Mouse (Mus musculus): ENCODE data around the gene Neurl1a.

The Neurl1a gene

GRCm38 (mm10) chr19:47168793-47169412, 9.7 kb upstream of the Neurl1a start:
- peak; percentile 92 for DNase-seq

- DNase-seq, result peak; percentile 19
Measured at GRCm38 (mm10) chr19:47174515-47174914, 4.1 kb upstream of the Neurl1a start.

GRCm38 (mm10) chr19:47175472-47175871, 3.1 kb upstream of the Neurl1a start:
- no peak for DNase-seq

- DNase-seq, result no peak
Measured at GRCm38 (mm10) chr19:47176916-47177505, 1.6 kb upstream of the Neurl1a start.

GRCm38 (mm10) chr19:47178001-47178400, 619 bp upstream of the Neurl1a start:
- DNase-seq, result peak; percentile 27

- DNase-seq, result peak; percentile 49
Measured at GRCm38 (mm10) chr19:47179272-47179809, 721 bp downstream of the Neurl1a start.

- no peak for DNase-seq
Measured at GRCm38 (mm10) chr19:47180011-47180410, 1.4 kb downstream of the Neurl1a start.

GRCm38 (mm10) chr19:47184221-47184620, 5.6 kb downstream of the Neurl1a start:
- DNase-seq, result no peak

GRCm38 (mm10) chr19:47184736-47185135, 6.1 kb downstream of the Neurl1a start:
- DNase-seq, result no peak

GRCm38 (mm10) chr19:47186514-47187275, 8.1 kb downstream of the Neurl1a start:
- no peak for DNase-seq

GRCm38 (mm10) chr19:47188515-47189128, 10.0 kb downstream of the Neurl1a start:
- DNase-seq, result no peak

GRCm38 (mm10) chr19:47192158-47192557, 13.5 kb downstream of the Neurl1a start:
- no peak for DNase-seq

- DNase-seq, result no peak
Measured at GRCm38 (mm10) chr19:47198671-47199350, 20.2 kb downstream of the Neurl1a start.

- DNase-seq, result no peak
Measured at GRCm38 (mm10) chr19:47201972-47202371, 23.4 kb downstream of the Neurl1a start.

GRCm38 (mm10) chr19:47202429-47202828, 23.8 kb downstream of the Neurl1a start:
- DNase-seq, result no peak

- DNase-seq, result no peak
Measured at GRCm38 (mm10) chr19:47203042-47203441, 24.4 kb downstream of the Neurl1a start.

- DNase-seq, result no peak
Measured at GRCm38 (mm10) chr19:47204653-47205052, 26.0 kb downstream of the Neurl1a start.

- DNase-seq, result no peak
Measured at GRCm38 (mm10) chr19:47206126-47206525, 27.5 kb downstream of the Neurl1a start.

GRCm38 (mm10) chr19:47210432-47210831, 31.8 kb downstream of the Neurl1a start:
- DNase-seq, result no peak

- no peak for DNase-seq
Measured at GRCm38 (mm10) chr19:47211609-47212312, 33.1 kb downstream of the Neurl1a start.

GRCm38 (mm10) chr19:47212401-47212800, 33.8 kb downstream of the Neurl1a start:
- no peak for DNase-seq

- DNase-seq, result peak; percentile 24
Measured at GRCm38 (mm10) chr19:47213470-47213869, 34.9 kb downstream of the Neurl1a start.
